Mouse (Mus musculus): ENCODE results near the gene Adgrg5. TPM values are rescaled to one million over a fixed set of nuclear protein-coding genes. Genes with fewer than 3 reads are reported as not detected.
A peak's percentile ranks its signal among the peaks of the same experiment; 100 is the strongest.

The Adgrg5 gene
- polyA plus RNA-seq, 1 experiment from 2014 or later: 0.05 TPM

DNA sequence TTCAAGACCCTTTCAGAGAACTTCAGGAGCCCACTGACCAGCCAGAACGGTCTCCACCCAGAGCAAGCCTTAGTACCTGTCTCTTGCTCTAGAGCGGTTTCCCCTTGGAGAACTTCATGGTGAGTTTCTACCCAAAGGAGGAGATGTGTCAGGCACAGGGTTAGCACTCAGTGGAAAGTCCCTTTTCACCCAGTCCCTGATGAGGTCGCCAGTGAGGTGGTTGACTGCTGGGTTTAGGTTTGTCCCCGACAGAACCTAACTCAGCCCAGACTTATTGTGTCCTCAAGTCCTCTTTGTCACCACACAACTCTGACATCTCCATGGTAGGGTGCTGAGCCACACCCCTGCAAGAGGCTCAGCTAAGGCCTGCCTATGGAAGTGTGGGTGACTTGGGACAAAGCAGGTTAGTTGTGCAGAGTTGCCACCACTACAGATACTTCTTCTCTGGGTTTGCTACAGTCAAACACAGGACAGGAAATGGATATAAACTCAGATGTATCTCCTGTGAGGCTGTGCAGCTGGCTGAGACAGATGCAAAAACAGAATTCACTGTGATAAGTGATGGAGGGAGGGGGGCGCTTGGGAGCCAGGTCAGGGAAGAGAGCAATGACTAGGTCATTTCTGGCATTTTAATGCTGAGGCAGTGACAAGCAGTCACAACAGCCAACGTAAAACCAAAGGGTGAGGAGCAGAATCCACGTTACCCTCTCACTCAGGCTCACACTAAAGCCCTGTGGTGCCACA lies 30.3 kb downstream of the Adgrg5 start:
- Histone ChIP-seq H3K27ac (0 out of 2 replicates have a peak overlapping the region, but pooled peaks have one; percentile 43), H3K9me3 (replicated peaks) (no peaks in the 10 kb centered on the region), H3K4me3 (replicated peaks) (no peak overlapping the region), H3K36me3 (no peaks in the 10 kb centered on the region), H3K27me3 (no peaks in the 10 kb centered on the region), H3K4me1 (peaks cover 20% of the 10 kb centered on the region), H3K4me2 (no peak overlapping the region), H3K9ac (no peak overlapping the region)
- ATAC-seq (replicated peaks; ENCODE audit: low FRiP score): no peak
- WGBS: 68% methylated on average over 7 of the region's 7 CpGs

DNA sequence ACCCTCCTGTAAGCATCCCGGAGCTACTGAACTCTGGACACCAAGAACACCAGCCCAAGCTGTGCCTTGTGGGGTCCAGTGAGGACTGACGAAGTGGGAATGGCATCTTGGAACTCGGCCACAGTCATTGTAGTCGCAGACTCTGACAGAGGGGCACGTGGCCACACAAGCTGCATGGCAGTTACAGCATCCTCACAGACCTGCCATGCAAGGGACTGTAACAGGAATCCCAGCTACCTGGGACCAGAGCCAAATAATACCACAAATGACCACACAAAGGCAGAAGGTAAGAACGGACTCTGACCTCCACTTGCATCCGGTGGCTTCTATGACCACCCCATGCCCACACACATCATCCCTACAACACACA lies 30.9 kb downstream of the Adgrg5 start:
- H3K9ac ChIP-seq: no peak overlapping the region
- ATAC-seq (replicated peaks; ENCODE audit: low FRiP score): no peak
- no peaks in the 10 kb centered on the region for H3K36me3 ChIP-seq
- H3K27ac ChIP-seq: peak overlapping the region; percentile 43; the same call in 1 of the 2 replicates
- no peaks in the 10 kb centered on the region for H3K9me3 ChIP-seq (replicated peaks)
- no peak overlapping the region for H3K4me2 ChIP-seq
- 59% methylated on average over 7 of the region's 7 CpGs for WGBS
- H3K4me3 ChIP-seq (replicated peaks): no peak overlapping the region
- H3K4me1 ChIP-seq: peaks cover 20% of the 10 kb centered on the region
- H3K27me3 ChIP-seq: no peaks in the 10 kb centered on the region

DNA sequence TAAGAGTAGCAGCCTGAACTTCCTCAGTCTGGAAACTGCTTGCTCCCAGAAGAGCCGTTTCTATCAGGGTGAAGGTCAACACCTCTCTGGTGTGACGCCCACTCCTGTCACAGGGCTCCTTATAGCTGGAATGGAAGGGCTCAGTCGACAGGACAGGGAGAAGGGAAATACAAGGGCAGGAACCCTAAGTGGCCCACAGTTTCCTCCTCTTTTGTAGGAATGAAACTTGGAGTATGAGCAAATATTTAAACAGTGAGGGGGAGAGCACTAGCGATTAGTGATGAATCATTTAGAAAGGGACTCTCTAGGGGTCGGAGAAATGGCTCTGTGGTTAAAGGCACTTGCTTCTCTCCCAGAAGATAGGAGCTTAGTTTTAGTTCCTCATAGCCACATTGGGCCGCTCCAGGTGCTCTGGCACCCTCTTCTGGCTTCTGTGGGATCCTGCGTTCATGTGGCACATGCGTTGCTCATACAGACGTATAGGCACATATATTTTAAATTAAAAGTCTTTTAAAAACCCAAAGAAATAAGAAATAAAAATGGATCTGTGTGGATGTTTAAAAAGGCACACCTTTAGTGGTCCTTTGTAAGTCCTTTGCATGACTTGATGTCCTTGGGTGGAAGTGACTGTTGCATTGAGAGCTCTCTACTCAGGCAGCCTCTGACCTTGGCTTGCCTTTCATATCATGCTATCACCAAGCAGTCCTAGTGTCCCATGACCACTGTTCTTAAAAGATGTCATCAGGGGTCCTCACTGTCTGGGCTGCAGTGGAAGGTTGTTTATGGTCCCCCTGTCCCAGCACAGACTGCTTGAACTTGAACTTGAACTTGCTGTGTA lies 31.6 kb downstream of the Adgrg5 start:
- no peak overlapping the region for H3K4me3 ChIP-seq (replicated peaks)

DNA sequence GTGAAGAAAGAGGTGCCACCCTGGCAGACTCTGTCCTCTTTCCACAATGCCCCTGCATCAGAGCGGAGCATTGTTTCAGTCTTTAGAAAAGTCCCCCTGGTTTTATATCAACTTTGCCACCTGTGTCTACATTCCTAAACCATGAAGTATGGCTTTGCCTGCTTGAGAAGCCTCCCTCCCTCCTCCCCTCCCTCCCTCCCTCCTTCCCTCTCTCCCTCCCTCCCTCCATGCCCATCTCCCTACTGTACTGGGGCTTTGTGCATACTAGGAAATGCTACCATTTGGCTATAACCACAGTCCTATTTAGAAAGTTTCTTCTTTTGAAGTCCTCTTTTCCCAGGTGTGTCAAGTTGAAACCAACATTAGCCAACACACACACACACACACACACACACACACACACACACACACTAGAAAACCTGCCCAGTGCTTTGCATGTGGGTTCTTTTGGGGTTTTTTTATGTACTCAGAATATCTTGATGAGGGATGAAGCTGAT lies 32.6 kb downstream of the Adgrg5 start:
- Histone ChIP-seq H3K27me3 (no peaks in the 10 kb centered on the region), H3K27ac (peak overlapping the region; percentile 69), H3K4me1 (peaks cover 25% of the 10 kb centered on the region), H3K4me3 (replicated peaks) (no peak overlapping the region), H3K9me3 (replicated peaks) (no peaks in the 10 kb centered on the region), H3K36me3 (no peaks in the 10 kb centered on the region), H3K4me2 (no peak overlapping the region), H3K9ac (no peak overlapping the region)
- WGBS: 63% methylated on average over 1 of the region's 1 CpGs
- peak; percentile 61; the same call in 1 of the 2 replicates for ATAC-seq (replicated peaks; ENCODE audit: low FRiP score)

More for the DNA sequence above, 31.6 kb downstream of the Adgrg5 start:
- peak overlapping the region; percentile 43; the same call in 1 of the 2 replicates for H3K27ac ChIP-seq
- H3K4me1 ChIP-seq: peaks cover 23% of the 10 kb centered on the region
- 27% methylated on average over 9 of the region's 9 CpGs for WGBS
- H3K27me3 ChIP-seq: no peaks in the 10 kb centered on the region
- no peaks in the 10 kb centered on the region for H3K36me3 ChIP-seq
- H3K9ac ChIP-seq: no peak overlapping the region
- ATAC-seq (replicated peaks; ENCODE audit: low FRiP score): 0 out of 2 replicates have a peak, but pooled peaks have one; percentile 20
- no peaks in the 10 kb centered on the region for H3K9me3 ChIP-seq (replicated peaks)
- H3K4me2 ChIP-seq: no peak overlapping the region

DNA sequence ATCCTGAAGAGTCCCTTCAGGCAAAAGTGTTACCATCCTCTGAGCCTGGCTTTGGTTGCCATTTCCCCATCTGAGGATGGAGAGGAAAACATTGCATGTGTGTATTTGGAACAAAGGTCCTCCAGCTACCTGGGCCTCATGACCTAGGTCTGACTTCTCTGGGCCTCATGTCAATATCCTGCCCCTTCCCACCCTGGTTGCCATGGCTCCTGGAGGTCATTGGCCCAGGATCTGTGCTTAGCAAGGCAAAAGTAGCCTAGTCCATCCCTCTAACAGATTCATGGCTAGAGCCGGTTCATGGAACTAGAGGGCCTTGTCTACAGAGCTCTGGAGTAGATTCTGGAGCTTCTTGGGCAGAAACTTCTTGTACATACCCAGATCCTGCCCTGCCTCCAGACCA lies 38.7 kb downstream of the Adgrg5 start:
- Histone ChIP-seq H3K4me2 (no peak overlapping the region), H3K27me3 (no peaks in the 10 kb centered on the region), H3K4me1 (peaks cover 16% of the 10 kb centered on the region), H3K27ac (no peak overlapping the region), H3K36me3 (no peaks in the 10 kb centered on the region), H3K9ac (no peak overlapping the region), H3K4me3 (replicated peaks) (no peak overlapping the region), H3K9me3 (replicated peaks) (no peaks in the 10 kb centered on the region)
- WGBS: 92% methylated on average over 1 of the region's 1 CpGs
- no peak for ATAC-seq (replicated peaks; ENCODE audit: low FRiP score)

DNA sequence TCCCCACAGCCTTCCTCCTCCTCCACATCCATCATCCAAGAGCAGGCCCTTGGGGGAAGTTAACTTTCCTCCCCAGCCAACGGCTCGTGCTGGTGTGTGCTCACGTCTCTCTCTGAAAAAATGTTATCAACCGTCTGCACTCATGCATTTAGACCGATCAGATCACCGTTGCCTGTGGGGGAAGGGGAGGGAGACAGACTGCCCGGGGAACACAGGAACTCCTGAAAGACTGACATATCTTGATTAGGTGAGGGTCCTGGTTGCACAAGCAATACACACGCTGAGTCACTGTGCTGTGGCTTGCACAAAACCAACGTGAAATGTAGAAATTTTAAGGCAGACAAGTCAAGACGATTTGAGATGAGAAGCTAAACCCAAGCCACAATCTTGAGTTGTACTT lies 41.3 kb downstream of the Adgrg5 start:
- Histone ChIP-seq H3K36me3 (no peaks in the 10 kb centered on the region), H3K4me1 (peaks cover 14% of the 10 kb centered on the region), H3K27ac (peak overlapping the region; percentile 71), H3K9ac (no peak overlapping the region), H3K9me3 (replicated peaks) (no peaks in the 10 kb centered on the region), H3K27me3 (no peaks in the 10 kb centered on the region), H3K4me3 (replicated peaks) (no peak overlapping the region), H3K4me2 (no peak overlapping the region; the same call in 1 of the 2 replicates)
- peak; percentile 83 for ATAC-seq (replicated peaks; ENCODE audit: low FRiP score)
- 26% methylated on average over 10 of the region's 10 CpGs for WGBS

DNA sequence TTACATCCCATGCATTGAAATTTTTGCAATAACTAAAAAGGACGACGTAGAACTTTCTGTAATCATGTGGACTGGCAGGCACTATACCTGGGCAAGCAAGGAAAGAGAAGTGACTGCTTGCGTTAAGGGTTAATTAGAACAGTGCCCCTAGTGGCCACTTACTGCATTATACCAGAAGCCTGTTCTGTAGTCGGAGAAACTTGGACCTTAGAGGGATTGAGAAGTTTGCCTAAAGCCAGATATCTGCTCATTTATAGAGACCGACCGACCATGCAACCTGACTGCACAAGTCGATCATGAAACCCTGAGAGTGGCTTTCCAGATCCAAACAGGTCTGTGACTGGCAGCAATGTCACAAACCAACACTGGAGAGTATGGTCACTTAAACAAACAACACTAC lies 43.1 kb downstream of the Adgrg5 start:
- WGBS: 16% methylated on average over 7 of the region's 7 CpGs
- Histone ChIP-seq H3K27me3 (no peaks in the 10 kb centered on the region), H3K4me1 (peaks cover 12% of the 10 kb centered on the region), H3K36me3 (no peaks in the 10 kb centered on the region), H3K4me3 (replicated peaks) (no peak overlapping the region), H3K27ac (peak overlapping the region; percentile 13; the same call in 1 of the 2 replicates), H3K4me2 (no peak overlapping the region), H3K9ac (no peak overlapping the region), H3K9me3 (replicated peaks) (no peaks in the 10 kb centered on the region)
- no peak for ATAC-seq (replicated peaks; ENCODE audit: low FRiP score)

DNA sequence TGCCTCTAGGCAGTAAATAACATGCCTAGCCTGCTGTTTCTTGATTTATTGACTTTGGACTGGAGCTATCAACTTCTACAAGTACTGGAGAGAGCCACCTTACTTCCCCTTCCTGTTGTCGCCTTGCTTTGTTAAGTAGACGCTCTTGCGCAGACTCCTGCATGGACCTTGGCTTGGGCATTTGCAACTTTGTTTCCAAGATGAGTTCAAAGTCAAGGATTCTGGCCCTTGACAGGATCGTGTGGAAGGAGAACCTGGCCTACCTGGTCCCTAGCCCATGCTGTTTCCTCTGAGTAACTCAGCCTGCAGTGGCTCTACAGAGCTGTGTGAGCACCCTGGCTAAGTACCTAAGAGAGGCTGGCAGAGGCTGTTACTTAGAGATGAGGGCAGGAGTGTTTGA lies 43.6 kb downstream of the Adgrg5 start:
- Histone ChIP-seq H3K27me3 (no peaks in the 10 kb centered on the region), H3K27ac (peak overlapping the region; percentile 13; the same call in 1 of the 2 replicates), H3K4me1 (peaks cover 12% of the 10 kb centered on the region), H3K9ac (no peak overlapping the region), H3K4me3 (replicated peaks) (no peak overlapping the region), H3K36me3 (no peaks in the 10 kb centered on the region), H3K9me3 (replicated peaks) (no peaks in the 10 kb centered on the region), H3K4me2 (no peak overlapping the region)
- 61% methylated on average over 4 of the region's 4 CpGs for WGBS
- no peak for ATAC-seq (replicated peaks; ENCODE audit: low FRiP score)

DNA sequence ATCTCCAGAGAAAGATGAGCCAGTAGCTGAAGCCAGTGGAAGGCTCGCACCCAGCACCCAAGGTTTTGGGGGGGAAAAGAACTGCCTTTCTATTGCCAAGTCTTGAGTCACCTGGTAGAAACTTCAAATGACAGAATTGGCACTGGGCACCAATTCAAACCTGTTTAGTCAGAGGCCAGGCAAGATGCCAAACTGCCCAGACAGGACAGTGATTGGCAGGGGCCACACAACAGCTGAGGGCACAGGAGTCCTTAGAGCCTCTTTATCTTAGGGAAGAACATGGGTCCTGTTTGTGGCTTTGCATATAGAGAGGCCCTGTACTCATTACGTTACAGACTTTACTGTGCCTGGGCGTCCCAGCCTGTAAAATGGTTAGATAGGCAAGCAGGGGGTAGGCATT lies 44.1 kb downstream of the Adgrg5 start:
- Histone ChIP-seq H3K4me1 (peaks cover 12% of the 10 kb centered on the region), H3K36me3 (no peaks in the 10 kb centered on the region), H3K9ac (no peak overlapping the region), H3K27ac (0 out of 2 replicates have a peak overlapping the region, but pooled peaks have one; percentile 13), H3K4me3 (replicated peaks) (no peak overlapping the region), H3K4me2 (no peak overlapping the region), H3K27me3 (no peaks in the 10 kb centered on the region), H3K9me3 (replicated peaks) (no peaks in the 10 kb centered on the region)
- no peak for ATAC-seq (replicated peaks; ENCODE audit: low FRiP score)
- 87% methylated on average over 3 of the region's 3 CpGs for WGBS

DNA sequence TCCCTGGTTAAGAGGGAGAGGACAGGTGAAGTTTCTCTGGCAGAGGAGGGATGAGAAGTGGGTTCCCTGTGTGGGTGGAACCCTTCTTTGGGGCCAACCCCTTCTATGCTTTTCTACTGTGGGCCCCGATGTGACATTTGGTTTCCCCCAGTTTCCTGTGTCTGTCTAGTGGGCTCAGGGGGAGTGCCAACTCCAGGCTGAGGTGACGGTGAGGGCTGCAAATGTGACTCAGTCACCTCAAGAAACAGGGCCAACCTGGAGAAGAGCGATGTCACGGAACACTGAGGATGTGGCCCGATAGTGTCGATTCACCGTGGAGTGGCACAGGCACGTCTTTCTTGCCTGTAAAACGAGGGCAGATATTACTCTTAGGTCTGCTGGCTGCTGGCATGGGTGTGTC lies 49.8 kb downstream of the Adgrg5 start:
- no peak for ATAC-seq (replicated peaks; ENCODE audit: low FRiP score)
- no peaks in the 10 kb centered on the region for H3K9me3 ChIP-seq (replicated peaks)

DNA sequence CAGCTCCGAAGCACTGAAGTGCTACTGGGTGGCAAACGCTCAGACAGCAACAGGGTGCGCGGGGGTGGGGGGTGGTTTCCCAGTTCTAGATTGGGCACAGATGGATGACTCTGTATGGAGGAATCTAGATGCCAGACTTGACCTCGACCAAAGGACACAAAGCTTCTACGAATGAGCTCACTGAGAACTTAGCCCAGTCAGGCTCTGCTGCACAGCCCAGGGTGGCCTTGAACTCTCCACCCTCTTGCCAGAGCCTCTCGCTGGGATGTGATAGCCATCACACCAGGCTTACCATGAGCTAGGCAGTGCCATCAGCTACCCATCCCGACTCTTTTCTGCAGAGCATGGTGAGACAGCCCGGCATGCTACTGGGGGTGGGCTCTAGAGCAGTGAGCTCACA lies 50.3 kb downstream of the Adgrg5 start:
- Histone ChIP-seq H3K36me3 (no peaks in the 10 kb centered on the region), H3K9me3 (replicated peaks) (no peaks in the 10 kb centered on the region), H3K4me2 (no peak overlapping the region), H3K4me3 (replicated peaks) (no peak overlapping the region), H3K4me1 (peaks cover 44% of the 10 kb centered on the region), H3K27me3 (0 out of 2 replicates have a peak, but pooled peaks cover 3% of the 10 kb centered on the region), H3K27ac (peak overlapping the region; percentile 81), H3K9ac (no peak overlapping the region)
- WGBS: 83% methylated on average over 9 of the region's 9 CpGs
- ATAC-seq (replicated peaks; ENCODE audit: low FRiP score): no peak

More for the DNA sequence above, 49.8 kb downstream of the Adgrg5 start:
- Histone ChIP-seq H3K27me3 (0 out of 2 replicates have a peak, but pooled peaks cover 3% of the 10 kb centered on the region), H3K9ac (no peak overlapping the region), H3K27ac (0 out of 2 replicates have a peak overlapping the region, but pooled peaks have one; percentile 81), H3K4me3 (replicated peaks) (no peak overlapping the region), H3K36me3 (no peaks in the 10 kb centered on the region), H3K4me2 (no peak overlapping the region), H3K4me1 (peaks cover 43% of the 10 kb centered on the region)
- 75% methylated on average over 9 of the region's 9 CpGs for WGBS
